Mouse (Mus musculus): ENCODE results near the gene Usp39.

DNA sequence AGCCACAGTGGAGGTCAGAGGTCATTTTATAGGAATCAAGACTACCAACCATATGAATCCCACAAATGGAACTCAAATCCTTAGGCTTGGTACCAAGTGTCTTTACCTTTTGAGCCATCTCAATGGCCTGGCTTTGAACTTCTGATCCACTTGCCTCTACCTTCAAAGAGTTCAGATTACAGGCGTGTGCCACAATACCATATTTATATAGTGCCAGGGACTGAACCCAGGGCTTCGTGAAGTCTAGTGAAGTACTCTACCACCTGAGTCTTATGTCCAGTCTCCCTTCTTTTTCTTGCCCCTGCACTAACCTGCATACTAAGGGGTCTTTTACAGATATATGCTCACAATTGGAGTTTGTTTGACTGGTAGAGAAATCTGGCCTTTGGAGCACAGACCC is 41.6 kb upstream of the Usp39 start:
- TF ChIP-seq CTCF (conservative IDR thresholded peaks at IDR 0.05; ENCODE audit: low read length): no peak
- TF ChIP-seq POU5F1 (IDR thresholded peaks at IDR 0.05; ENCODE audit: borderline replicate concordance, low read length): no peak

Measured in E14TG2a.4 (cell line).